Mouse (Mus musculus) urinary bladder, postnatal 4 days (tissue): ENCODE results near the gene Olfr1426.
"Not testable (repeated sequence)": the region's sequence is repeated elsewhere in the genome, so short reads cannot be mapped to it uniquely, and the experiment has no call there.

Experiments
- DNase-seq, 2 experiments: peaks; one replicate each; pipeline ENCODE4 v3.0.0; 2021 to 2022; ENCODE audit warnings: low spot score in 2 of 2

The Olfr1426 gene

GRCm38 (mm10) chr19:12091913-12092312 is at the start of gene Olfr1426:
TSS of gene Olfr1426 (minus strand) at chr19:12092013.
- DNase-seq: no peak

GRCm38 (mm10) chr19:12134289-12134688 is 42.5 kb upstream of the Olfr1426 start:
- DNase-seq: no peak

GRCm38 (mm10) chr19:12123103-12123502 is 31.3 kb upstream of the Olfr1426 start, which contains the start of gene Olfr76:
TSS of gene Olfr76 (minus strand) at chr19:12123203.
- no peak for DNase-seq

GRCm38 (mm10) chr19:12116464-12116863 is 24.7 kb upstream of the Olfr1426 start:
- no peak for DNase-seq

- DNase-seq: no peak
Observed at GRCm38 (mm10) chr19:12115797-12116196, 24.0 kb upstream of the Olfr1426 start, which contains the start of gene Olfr1428. TSS of gene Olfr1428 (minus strand) at chr19:12115897.

DNA sequence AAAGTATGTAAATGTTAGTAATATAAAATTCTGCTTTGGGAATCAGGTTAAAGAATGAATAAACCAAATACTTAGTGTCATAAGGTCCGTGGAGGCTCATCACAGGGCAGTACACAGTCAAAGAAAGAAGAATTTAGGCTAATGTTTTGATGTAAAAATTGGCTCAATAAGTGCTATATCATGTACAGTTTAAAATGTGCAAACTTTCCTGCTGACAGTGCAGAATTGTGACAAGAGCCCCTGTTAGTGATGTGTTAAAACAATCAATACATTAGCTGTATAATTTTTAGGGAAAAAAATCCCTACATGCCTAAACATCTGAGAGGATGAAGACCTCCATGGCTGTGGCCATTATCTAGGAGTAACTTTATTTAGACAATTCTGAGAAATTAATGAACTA is 22.0 kb upstream of the Olfr1426 start:
- DNase-seq: no peak

- DNase-seq: no peak
Observed at GRCm38 (mm10) chr19:12104541-12104940, 12.7 kb upstream of the Olfr1426 start.

GRCm38 (mm10) chr19:12103234-12103633 is 11.4 kb upstream of the Olfr1426 start, which contains the start of gene Olfr1427:
TSS of gene Olfr1427 (minus strand) at chr19:12103334.
- no peak for DNase-seq

GRCm38 (mm10) chr19:12077631-12078030 is 14.2 kb downstream of the Olfr1426 start, which contains the start of gene Olfr1425:
TSS of gene Olfr1425 (minus strand) at chr19:12077731.
- DNase-seq: not testable (repeated sequence)

- DNase-seq: not testable (repeated sequence)
Observed at GRCm38 (mm10) chr19:12069546-12069945, 22.3 kb downstream of the Olfr1426 start.

- DNase-seq: not testable (repeated sequence)
Observed at GRCm38 (mm10) chr19:12067806-12068205, 24.0 kb downstream of the Olfr1426 start.

GRCm38 (mm10) chr19:12062582-12062981 is 29.2 kb downstream of the Olfr1426 start, which contains the start of gene Olfr1424:
TSS of gene Olfr1424 (minus strand) at chr19:12062682.
- DNase-seq: not testable (repeated sequence)

DNA sequence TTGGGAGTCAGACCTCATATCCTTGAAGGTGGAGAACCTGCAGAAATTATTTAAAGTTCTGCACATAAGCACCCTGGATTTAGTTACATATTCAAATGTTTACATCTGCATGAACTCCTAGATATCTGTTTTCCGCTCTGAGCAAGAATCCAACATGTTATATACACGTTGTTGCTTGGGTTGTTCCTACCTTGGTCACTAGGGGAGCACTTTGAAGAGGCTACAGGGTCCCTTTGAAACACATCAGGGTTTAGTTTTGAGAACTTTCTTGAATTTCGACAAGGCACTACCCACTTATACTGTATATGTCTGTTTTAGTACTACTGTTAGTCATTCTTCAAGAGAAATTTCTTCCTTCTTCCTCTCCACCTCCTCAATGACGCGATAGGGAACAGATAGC is 48.6 kb downstream of the Olfr1426 start:
- DNase-seq: no peak

- DNase-seq: no peak
Observed at GRCm38 (mm10) chr19:12041217-12041616, 50.6 kb downstream of the Olfr1426 start, which contains the start of gene Olfr1423. TSS of gene Olfr1423 (minus strand) at chr19:12041317.

DNA sequence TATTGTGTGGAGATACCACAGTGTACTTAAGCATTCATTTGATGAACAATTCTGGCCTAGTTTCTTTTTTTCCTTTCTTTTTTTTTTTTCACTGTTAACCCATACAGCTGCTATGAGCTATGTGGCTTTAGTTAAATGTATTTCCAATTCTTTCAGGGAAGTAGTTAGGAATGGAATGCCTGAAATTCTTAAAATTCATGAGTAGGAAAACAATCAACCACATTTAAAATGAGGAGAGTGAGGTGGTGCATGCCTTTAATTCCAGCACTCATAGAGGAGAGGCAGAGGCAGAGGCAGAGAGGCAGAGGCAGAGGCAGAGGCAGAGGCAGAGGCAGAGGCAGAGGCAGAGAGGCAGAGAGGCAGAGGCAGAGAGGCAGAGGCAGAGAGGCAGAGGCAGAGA is 54.1 kb downstream of the Olfr1426 start:
- no peak for DNase-seq
